Mouse (Mus musculus): ENCODE results near the gene C1qtnf7. TPM values are rescaled to one million over a fixed set of nuclear protein-coding genes. Genes with fewer than 3 reads are reported as not detected.

C1qtnf7 gene
- polyA plus RNA-seq, 2 experiments, result 0.37 to 0.53 TPM

DNA sequence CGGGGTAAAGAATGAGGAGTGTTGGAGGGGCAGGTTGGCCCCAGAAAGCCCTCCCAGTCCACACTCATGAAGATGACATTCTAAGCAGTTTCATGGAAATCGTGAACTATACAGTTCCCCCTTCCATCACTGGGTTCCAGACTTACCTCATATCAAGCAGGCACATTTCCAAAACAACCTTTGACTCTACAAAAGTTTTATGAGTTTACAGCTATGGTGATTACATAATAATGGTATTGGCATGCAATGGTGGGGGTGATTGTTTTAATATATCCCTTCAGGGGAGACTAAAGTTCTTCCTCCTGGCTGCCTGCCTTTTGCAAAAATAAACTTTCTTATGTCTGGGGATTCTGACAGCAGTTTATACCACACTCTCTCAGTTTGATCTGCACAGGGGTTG, 4.6 kb downstream of the C1qtnf7 start:
- H3K36me3 ChIP-seq (replicated peaks; ENCODE audit: control insufficient read depth, insufficient read depth, low read depth), result no peaks in the 10 kb centered on the region
- no peak overlapping the region for H3K9ac ChIP-seq (replicated peaks)
- no peak for DNase-seq (ENCODE audit: low read depth in 3 of 3, low spot score in 3 of 3)
- TF ChIP-seq CTCF (IDR thresholded peaks at IDR 0.05; ENCODE audit: low read depth) (no peak), EP300 (IDR thresholded peaks at IDR 0.05; ENCODE audit: low read depth) (no peak)
- no peak overlapping the region for H3K27ac ChIP-seq
- H3K4me3 ChIP-seq (ENCODE audit: insufficient read depth in 1 of 2, low read depth in 2 of 2, low read length in 2 of 2), result no peak overlapping the region
- H3K27me3 ChIP-seq (ENCODE audit: control insufficient read depth, insufficient read depth, low read length), result no peaks in the 10 kb centered on the region
- ATAC-seq (ENCODE audit: insufficient read depth), result no peak
- H3K4me2 ChIP-seq (ENCODE audit: low read depth), result no peak overlapping the region
- WGBS (ENCODE audit: insufficient replicate concordance), result 52% methylated on average over 2 of the region's 2 CpGs
- H3K4me1 ChIP-seq (replicated peaks; ENCODE audit: control insufficient read depth in 2 of 2, insufficient read depth in 2 of 2, low read length in 1 of 2), result no peaks in the 10 kb centered on the region
- no peaks in the 10 kb centered on the region for H3K9me3 ChIP-seq (ENCODE audit: control insufficient read depth, low read length)

DNA sequence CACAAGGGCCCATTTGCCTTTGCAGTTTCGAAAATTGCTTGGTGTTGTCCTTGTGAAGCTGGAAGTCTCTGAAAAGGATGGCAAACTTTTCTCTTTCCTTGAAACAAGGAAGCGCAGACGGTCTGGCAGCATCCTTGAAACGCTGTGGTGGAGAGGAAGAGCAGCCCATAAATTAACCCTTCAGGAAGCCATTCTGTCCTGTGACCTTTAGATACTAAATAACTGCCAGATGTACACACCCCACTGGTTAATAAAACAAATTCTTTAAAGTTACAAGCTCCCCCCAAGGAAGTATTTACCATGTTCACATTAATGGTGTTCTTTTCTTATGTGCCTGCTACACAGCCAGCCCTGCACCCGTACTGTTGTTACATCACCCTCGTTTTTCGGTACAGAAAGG, 6.0 kb downstream of the C1qtnf7 start:
- H3K4me1 ChIP-seq (replicated peaks; ENCODE audit: control insufficient read depth in 2 of 2, insufficient read depth in 2 of 2, low read length in 1 of 2), result no peaks in the 10 kb centered on the region
- H3K36me3 ChIP-seq (replicated peaks; ENCODE audit: control insufficient read depth, insufficient read depth, low read depth), result no peaks in the 10 kb centered on the region
- TF ChIP-seq CTCF (IDR thresholded peaks at IDR 0.05; ENCODE audit: low read depth) (no peak), EP300 (IDR thresholded peaks at IDR 0.05; ENCODE audit: low read depth) (no peak)
- WGBS (ENCODE audit: insufficient replicate concordance), result 37% methylated on average over 7 of the region's 7 CpGs
- H3K9ac ChIP-seq (replicated peaks), result no peak overlapping the region
- no peak overlapping the region for H3K4me2 ChIP-seq (ENCODE audit: low read depth)
- H3K4me3 ChIP-seq (ENCODE audit: insufficient read depth in 1 of 2, low read depth in 2 of 2, low read length in 2 of 2), result no peak overlapping the region
- ATAC-seq (ENCODE audit: insufficient read depth) (no peak), DNase-seq (ENCODE audit: low read depth in 3 of 3, low spot score in 3 of 3) (no peak)
- H3K27me3 ChIP-seq (ENCODE audit: control insufficient read depth, insufficient read depth, low read length), result no peaks in the 10 kb centered on the region
- H3K27ac ChIP-seq, result no peak overlapping the region
- H3K9me3 ChIP-seq (ENCODE audit: control insufficient read depth, low read length), result no peaks in the 10 kb centered on the region

DNA sequence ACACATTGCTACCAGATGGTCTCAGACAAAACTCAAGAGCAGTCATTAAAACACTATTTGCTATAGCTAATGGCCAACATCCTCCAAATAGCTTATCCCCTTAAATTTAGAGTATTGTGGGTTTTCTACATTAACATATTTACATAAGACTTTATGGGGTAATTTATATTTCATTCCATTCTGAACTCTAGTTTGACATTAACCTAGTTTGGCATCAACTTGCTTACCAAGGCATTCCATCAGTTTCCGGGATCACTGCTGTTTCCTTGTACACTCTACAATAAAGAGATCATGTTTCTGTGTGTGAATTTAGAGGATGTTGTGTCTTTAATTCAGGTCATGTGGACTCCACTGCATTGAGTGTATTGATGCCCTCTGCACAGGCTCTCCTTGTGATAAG, 7.5 kb downstream of the C1qtnf7 start:
- Histone ChIP-seq H3K4me1 (replicated peaks; ENCODE audit: control insufficient read depth in 2 of 2, insufficient read depth in 2 of 2, low read length in 1 of 2) (no peaks in the 10 kb centered on the region; a peak in 1 of 4 replicates), H3K27me3 (ENCODE audit: control insufficient read depth, insufficient read depth, low read length) (no peaks in the 10 kb centered on the region), H3K4me3 (ENCODE audit: insufficient read depth in 1 of 2, low read depth in 2 of 2, low read length in 2 of 2) (no peak overlapping the region), H3K9me3 (ENCODE audit: control insufficient read depth, low read length) (no peaks in the 10 kb centered on the region), H3K27ac (no peak overlapping the region), H3K4me2 (ENCODE audit: low read depth) (no peak overlapping the region), H3K36me3 (replicated peaks; ENCODE audit: control insufficient read depth, insufficient read depth, low read depth) (no peaks in the 10 kb centered on the region), H3K9ac (replicated peaks) (no peak overlapping the region)
- DNase-seq (ENCODE audit: low read depth in 3 of 3, low spot score in 3 of 3), result no peak
- 64% methylated on average over 1 of the region's 1 CpGs for WGBS (ENCODE audit: insufficient replicate concordance)
- ATAC-seq (ENCODE audit: insufficient read depth), result no peak
- no peak for TF ChIP-seq CTCF (IDR thresholded peaks at IDR 0.05; ENCODE audit: low read depth)
- no peak for TF ChIP-seq EP300 (IDR thresholded peaks at IDR 0.05; ENCODE audit: low read depth)

DNA sequence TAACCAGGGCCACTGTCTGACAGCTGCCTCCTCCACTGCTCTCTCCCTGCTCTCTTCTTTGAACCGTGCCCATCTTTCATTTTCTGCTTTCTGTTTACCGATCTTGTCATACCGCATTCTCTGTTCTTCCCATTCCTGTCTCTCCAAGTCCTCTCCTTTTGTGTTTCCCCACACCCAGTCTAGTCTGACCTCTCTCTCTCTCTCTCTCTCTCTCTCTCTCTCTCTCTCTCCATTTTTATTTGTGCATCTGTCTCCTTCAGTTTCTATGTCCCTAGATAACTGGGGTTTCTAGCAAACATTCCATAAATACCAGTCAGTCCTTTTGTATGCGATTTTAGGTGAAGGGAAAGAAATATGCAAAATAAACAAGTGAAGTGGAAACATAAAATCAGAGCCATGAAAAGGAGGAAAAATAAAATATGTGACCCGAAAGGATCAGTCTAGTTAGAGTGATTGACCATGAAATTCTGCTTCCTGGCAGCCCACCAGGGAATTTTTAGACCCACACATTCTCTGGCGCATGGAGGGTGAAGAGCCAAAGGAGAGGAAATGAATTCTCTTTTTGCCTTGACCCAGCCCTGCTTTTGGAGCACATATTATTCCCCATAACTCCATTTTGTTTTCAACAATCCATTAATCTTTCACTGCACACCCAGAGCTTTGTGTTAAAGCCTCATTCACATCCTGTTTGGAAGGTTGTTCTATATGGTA, 11.7 kb downstream of the C1qtnf7 start:
- ATAC-seq (ENCODE audit: insufficient read depth), result no peak

DNA sequence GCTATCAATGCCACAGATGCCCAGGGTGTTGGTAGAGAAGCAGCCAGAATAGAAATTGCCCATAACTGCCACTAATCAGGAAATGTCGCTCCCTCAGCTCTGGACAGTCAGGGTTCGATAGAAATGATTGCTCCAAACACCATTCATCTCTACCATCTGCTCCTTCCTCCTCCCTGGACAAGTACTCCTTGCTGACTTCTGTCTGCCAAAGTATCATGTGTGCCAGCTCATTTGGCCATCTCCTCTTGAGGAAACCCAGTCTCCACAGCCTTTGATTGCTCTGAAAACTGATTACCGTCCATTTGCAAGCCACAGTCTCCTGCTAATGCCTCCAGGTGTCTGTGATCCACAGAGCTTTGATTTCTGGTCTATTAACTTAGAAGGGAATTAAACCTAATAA, 14.8 kb downstream of the C1qtnf7 start:
- Histone ChIP-seq H3K4me1 (replicated peaks; ENCODE audit: control insufficient read depth in 2 of 2, insufficient read depth in 2 of 2, low read length in 1 of 2) (no peaks in the 10 kb centered on the region; a peak in 1 of 4 replicates), H3K27me3 (ENCODE audit: control insufficient read depth, insufficient read depth, low read length) (no peaks in the 10 kb centered on the region), H3K9me3 (ENCODE audit: control insufficient read depth, low read length) (no peaks in the 10 kb centered on the region), H3K27ac (no peak overlapping the region), H3K4me2 (ENCODE audit: low read depth) (no peak overlapping the region), H3K36me3 (replicated peaks; ENCODE audit: control insufficient read depth, insufficient read depth, low read depth) (no peaks in the 10 kb centered on the region), H3K9ac (replicated peaks) (no peak overlapping the region), H3K4me3 (ENCODE audit: insufficient read depth in 1 of 2, low read depth in 2 of 2, low read length in 2 of 2) (no peak overlapping the region)
- ATAC-seq (ENCODE audit: insufficient read depth), result no peak
- no peak for TF ChIP-seq CTCF (IDR thresholded peaks at IDR 0.05; ENCODE audit: low read depth)
- TF ChIP-seq EP300 (IDR thresholded peaks at IDR 0.05; ENCODE audit: low read depth), result no peak
- WGBS (ENCODE audit: insufficient replicate concordance), result 64% methylated on average over 3 of the region's 3 CpGs
- no peak for DNase-seq (ENCODE audit: low read depth in 3 of 3, low spot score in 3 of 3)

More for the DNA sequence above, 11.7 kb downstream of the C1qtnf7 start:
- Histone ChIP-seq H3K27me3 (ENCODE audit: control insufficient read depth, insufficient read depth, low read length) (no peaks in the 10 kb centered on the region), H3K9me3 (ENCODE audit: control insufficient read depth, low read length) (no peaks in the 10 kb centered on the region), H3K27ac (no peak overlapping the region), H3K9ac (replicated peaks) (no peak overlapping the region), H3K4me1 (replicated peaks; ENCODE audit: control insufficient read depth in 2 of 2, insufficient read depth in 2 of 2, low read length in 1 of 2) (no peaks in the 10 kb centered on the region; a peak in 1 of 4 replicates), H3K4me3 (ENCODE audit: insufficient read depth in 1 of 2, low read depth in 2 of 2, low read length in 2 of 2) (no peak overlapping the region), H3K4me2 (ENCODE audit: low read depth) (no peak overlapping the region), H3K36me3 (replicated peaks; ENCODE audit: control insufficient read depth, insufficient read depth, low read depth) (no peaks in the 10 kb centered on the region)
- 63% methylated on average over 6 of the region's 6 CpGs for WGBS (ENCODE audit: insufficient replicate concordance)
- TF ChIP-seq CTCF (IDR thresholded peaks at IDR 0.05; ENCODE audit: low read depth) (no peak), EP300 (IDR thresholded peaks at IDR 0.05; ENCODE audit: low read depth) (no peak)
- no peak for DNase-seq (ENCODE audit: low read depth in 3 of 3, low spot score in 3 of 3)
